Mouse (Mus musculus) limb, embryonic 11.5 days (tissue): ENCODE results near the gene Nebl. TPM values are rescaled to one million over a fixed set of nuclear protein-coding genes. Genes with fewer than 3 reads are reported as not detected.
A peak's percentile ranks its signal among the peaks of the same experiment; 100 is the strongest.

Experiments
- ATAC-seq: fragments of 200-750 bp; cut with Nextera tagmentation; 2 replicates; pipeline ENCODE4 v1.8.0; 2017; ENCODE audit warnings: low read depth; ENCODE audit not compliant: insufficient number of reproducible peaks, low FRiP score, low TSS enrichment
- DNase-seq: peaks from one replicate; pipeline ENCODE4 v3.0.0-alpha.2; 2015; ENCODE audit warnings: low spot score
- H3K27ac ChIP-seq: fragments of 300-500 bp; sonication (generic); replicated peaks from 2 replicates; pipeline ENCODE4 v1.5.1; 2014; ENCODE audit warnings: low read depth, mild to moderate bottlenecking, low read length
- H3K27me3 ChIP-seq: fragments of 300-500 bp; sonication (generic); 2 replicates; pipeline ENCODE4 v1.6.1; 2014; ENCODE audit warnings: mild to moderate bottlenecking, low read length, mixed read lengths; ENCODE audit not compliant: control insufficient read depth, insufficient read depth
- H3K36me3 ChIP-seq: fragments of 300-500 bp; sonication (generic); 2 replicates; pipeline ENCODE4 v1.6.1; 2014; ENCODE audit warnings: mild to moderate bottlenecking, low read length, moderate library complexity, mixed read lengths; ENCODE audit not compliant: control insufficient read depth, insufficient read depth
- H3K4me1 ChIP-seq: fragments of 300-500 bp; sonication (generic); 2 replicates; pipeline ENCODE4 v1.6.1; 2014; ENCODE audit warnings: low read length, mixed read lengths; ENCODE audit not compliant: control insufficient read depth, insufficient read depth
- H3K4me2 ChIP-seq: fragments of 300-500 bp; sonication (generic); 2 replicates; pipeline ENCODE4 v1.6.1; 2014; ENCODE audit warnings: low read depth, mild to moderate bottlenecking, moderate library complexity; ENCODE audit not compliant: severe bottlenecking
- H3K4me3 ChIP-seq: fragments of 300-500 bp; sonication (generic); 2 replicates; pipeline ENCODE4 v1.5.1; 2014; ENCODE audit warnings: low read depth, low read length
- H3K9ac ChIP-seq: fragments of 300-500 bp; sonication (generic); 2 replicates; pipeline ENCODE4 v1.6.1; 2014; ENCODE audit warnings: mild to moderate bottlenecking, low read length
- H3K9me3 ChIP-seq: fragments of 300-500 bp; sonication (generic); 2 replicates; pipeline ENCODE4 v1.6.1; 2016; ENCODE audit warnings: low read length; ENCODE audit not compliant: control insufficient read depth
- WGBS: fragments of 180-500 bp; shearing (Covaris S2); extraction: QIAGEN DNeasy Blood & Tissue Kit; methylation state at CpG from one replicate; pipeline ENCODE4 v1.1.7; 2014; 5-methylcytosine and 5-hydroxymethylcytosine counted together
- polyA plus RNA-seq: library from polyadenylated mRNA; unstranded; fragments of >200 nt; fragmentation: Nextera tagmentation; extraction: Ambion mirVana; gene quantifications from 2 replicates; pipeline ENCODE4 v1.2.1, GENCODE M21; 2014

The Nebl gene
- polyA plus RNA-seq, 1 experiment from 2014 or later, result 4.8 TPM

DNA sequence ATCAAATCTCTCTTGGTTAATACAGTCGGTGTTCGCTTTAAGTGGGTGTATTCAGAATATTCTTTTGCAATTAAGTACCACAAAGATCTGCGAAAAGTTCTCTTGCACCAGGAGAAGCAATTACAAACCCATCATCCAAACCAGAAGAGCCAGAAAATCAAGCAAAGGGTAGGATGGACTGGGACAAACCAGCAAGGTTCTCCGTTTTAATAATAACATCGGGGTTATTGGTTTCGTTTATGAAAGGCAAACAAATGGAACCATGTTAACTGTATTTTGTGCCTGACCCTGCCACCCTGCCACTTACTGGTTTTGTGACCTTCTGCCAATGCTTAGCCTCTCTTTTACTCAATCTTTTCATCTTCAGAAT is 552 bp upstream of the Nebl start:
- H3K27ac ChIP-seq, result no peak overlapping the region
- no peak overlapping the region for H3K9ac ChIP-seq

DNA sequence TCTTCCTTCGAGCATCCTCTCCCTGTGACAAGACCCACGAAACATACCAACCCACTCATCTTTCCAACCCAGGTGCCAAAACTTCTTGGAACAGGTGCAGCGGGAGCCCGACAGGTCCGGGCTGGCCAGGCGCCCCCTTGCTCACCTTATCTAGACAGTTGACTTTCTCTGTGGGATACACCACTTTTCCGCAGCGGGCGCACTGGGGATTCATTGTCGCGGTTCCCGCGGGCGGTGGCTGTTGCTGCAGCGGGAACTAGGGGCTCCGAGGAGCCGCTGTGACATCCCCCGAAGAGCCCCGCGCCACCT is 662 bp downstream of the Nebl start:
- no peaks in the 10 kb centered on the region for H3K9me3 ChIP-seq
- WGBS, result 1% methylated on average over 20 of the region's 20 CpGs
- H3K27ac ChIP-seq, result no peak overlapping the region
- H3K4me1 ChIP-seq, result peaks cover 10% of the 10 kb centered on the region; the same call in 1 of the 2 replicates
- ATAC-seq (0 out of 2 replicates have a peak, but pooled peaks have one; percentile 4), DNase-seq (no peak)
- no peaks in the 10 kb centered on the region for H3K36me3 ChIP-seq
- peak overlapping the region; percentile 55 for H3K4me3 ChIP-seq
- H3K9ac ChIP-seq, result peak overlapping the region; percentile 59
- peak overlapping the region; percentile 90 for H3K4me2 ChIP-seq
- peaks cover 16% of the 10 kb centered on the region for H3K27me3 ChIP-seq

More for the DNA sequence above, 552 bp upstream of the Nebl start:
- ATAC-seq, result no peak
- peak overlapping the region; percentile 90; the same call in 1 of the 2 replicates for H3K4me2 ChIP-seq
- peaks cover 10% of the 10 kb centered on the region; the same call in 1 of the 2 replicates for H3K4me1 ChIP-seq
- DNase-seq, result no peak
- H3K36me3 ChIP-seq, result no peaks in the 10 kb centered on the region
- no peak overlapping the region for H3K4me3 ChIP-seq
- WGBS, result 14% methylated on average over 6 of the region's 6 CpGs
- peaks cover 16% of the 10 kb centered on the region for H3K27me3 ChIP-seq
- H3K9me3 ChIP-seq, result no peaks in the 10 kb centered on the region

- WGBS, result 5% methylated on average over 25 of the region's 25 CpGs
- no peaks in the 10 kb centered on the region for H3K36me3 ChIP-seq
- H3K9ac ChIP-seq, result no peak overlapping the region
- ATAC-seq, result 0 out of 2 replicates have a peak, but pooled peaks have one; percentile 20
- H3K27me3 ChIP-seq, result peaks cover 16% of the 10 kb centered on the region
- H3K9me3 ChIP-seq, result no peaks in the 10 kb centered on the region
- H3K4me2 ChIP-seq, result peak overlapping the region; percentile 90
- peak; percentile 33 for DNase-seq
- H3K4me1 ChIP-seq, result peaks cover 10% of the 10 kb centered on the region; the same call in 1 of the 2 replicates
- no peak overlapping the region for H3K27ac ChIP-seq
- H3K4me3 ChIP-seq, result peak overlapping the region; percentile 55
These were observed 1.3 kb downstream of the Nebl start for GRCm38 (mm10) chr2:17729770-17730647.

GRCm38 (mm10) chr2:17724405-17724804 is 6.9 kb downstream of the Nebl start:
- H3K4me1 ChIP-seq, result no peaks in the 10 kb centered on the region
- H3K4me2 ChIP-seq, result no peak overlapping the region
- DNase-seq (no peak), ATAC-seq (no peak)
- no peak overlapping the region for H3K27ac ChIP-seq
- 75% methylated on average over 5 of the region's 5 CpGs for WGBS
- H3K9me3 ChIP-seq, result no peaks in the 10 kb centered on the region
- no peak overlapping the region for H3K4me3 ChIP-seq
- no peaks in the 10 kb centered on the region for H3K27me3 ChIP-seq
- H3K9ac ChIP-seq, result no peak overlapping the region
- no peaks in the 10 kb centered on the region for H3K36me3 ChIP-seq

GRCm38 (mm10) chr2:17723268-17724019 is 7.8 kb downstream of the Nebl start:
- no peak overlapping the region for H3K4me3 ChIP-seq
- DNase-seq (no peak), ATAC-seq (no peak)
- no peak overlapping the region for H3K27ac ChIP-seq
- no peaks in the 10 kb centered on the region for H3K36me3 ChIP-seq
- H3K9ac ChIP-seq, result no peak overlapping the region
- H3K27me3 ChIP-seq, result no peaks in the 10 kb centered on the region
- H3K4me1 ChIP-seq, result no peaks in the 10 kb centered on the region
- WGBS, result 79% methylated on average over 12 of the region's 12 CpGs
- no peaks in the 10 kb centered on the region for H3K9me3 ChIP-seq
- no peak overlapping the region for H3K4me2 ChIP-seq

DNA sequence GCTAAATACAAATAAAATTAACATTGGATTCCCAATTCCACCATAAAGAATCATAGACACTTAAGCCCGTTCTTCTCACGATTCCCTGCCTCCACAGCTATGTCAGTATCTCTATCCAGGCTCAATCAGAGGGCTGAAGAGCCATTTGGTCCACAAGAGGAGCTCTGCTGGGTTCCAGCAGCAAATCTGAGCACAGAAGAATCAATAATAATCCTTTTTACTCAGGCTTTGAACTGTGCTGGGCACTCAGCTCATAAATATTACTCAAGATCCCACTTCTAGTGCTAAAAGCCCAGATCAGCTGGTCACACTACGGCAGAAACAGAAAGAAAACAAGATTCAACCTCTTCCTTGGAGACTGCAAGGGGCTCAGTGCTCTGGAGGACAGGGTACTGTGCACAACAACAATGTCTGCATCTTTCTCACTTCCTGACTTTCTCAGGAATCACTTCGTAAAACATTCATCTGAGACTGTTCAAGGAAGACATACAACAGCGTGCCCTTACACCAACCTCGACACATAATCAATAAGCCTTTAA is 10.0 kb downstream of the Nebl start:
- no peak overlapping the region for H3K4me2 ChIP-seq
- H3K27me3 ChIP-seq, result no peaks in the 10 kb centered on the region
- ATAC-seq (no peak), DNase-seq (no peak)
- no peaks in the 10 kb centered on the region for H3K4me1 ChIP-seq
- no peak overlapping the region for H3K27ac ChIP-seq
- no peak overlapping the region for H3K9ac ChIP-seq
- H3K36me3 ChIP-seq, result no peaks in the 10 kb centered on the region
- 46% methylated on average over 6 of the region's 6 CpGs for WGBS
- H3K9me3 ChIP-seq, result no peaks in the 10 kb centered on the region
- H3K4me3 ChIP-seq, result no peak overlapping the region

GRCm38 (mm10) chr2:17718281-17718680 is 13.0 kb downstream of the Nebl start:
- ATAC-seq, result no peak
- 85% methylated on average over 1 of the region's 1 CpGs for whole genome bisulfite sequencing

DNA sequence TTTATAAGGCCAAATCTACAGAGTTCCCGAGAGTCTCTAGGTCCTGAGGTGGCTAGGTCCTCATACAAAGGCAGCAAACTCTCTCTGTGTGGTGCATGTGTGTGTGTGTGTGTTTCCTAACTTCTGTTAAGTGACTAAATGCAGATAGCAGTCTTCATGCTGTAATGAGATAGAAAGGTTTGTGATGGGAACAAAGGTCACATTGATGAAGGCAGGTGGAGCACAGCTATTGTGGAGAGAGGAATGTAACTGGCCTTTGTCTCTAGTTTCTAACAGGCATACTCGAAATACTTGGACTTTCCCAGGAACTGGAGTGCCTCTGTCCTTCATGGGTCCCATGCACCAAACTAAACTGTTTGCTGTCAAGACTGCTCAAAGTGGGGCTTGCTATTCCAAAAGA is 14.1 kb downstream of the Nebl start:
- Histone ChIP-seq H3K4me3 (no peak overlapping the region), H3K9ac (no peak overlapping the region), H3K36me3 (no peaks in the 10 kb centered on the region), H3K4me2 (no peak overlapping the region), H3K9me3 (no peaks in the 10 kb centered on the region), H3K27me3 (no peaks in the 10 kb centered on the region), H3K27ac (no peak overlapping the region), H3K4me1 (no peaks in the 10 kb centered on the region)
- WGBS, result 92% methylated on average over 2 of the region's 2 CpGs
- ATAC-seq (no peak), DNase-seq (no peak)

More at GRCm38 (mm10) chr2:17718281-17718680, 13.0 kb downstream of the Nebl start:
- H3K4me3 ChIP-seq, result no peak overlapping the region
- H3K27ac ChIP-seq, result no peak overlapping the region
- H3K4me2 ChIP-seq, result no peak overlapping the region
- no peaks in the 10 kb centered on the region for H3K36me3 ChIP-seq
- DNase-seq, result no peak
- H3K9me3 ChIP-seq, result no peaks in the 10 kb centered on the region
- H3K9ac ChIP-seq, result no peak overlapping the region
- no peaks in the 10 kb centered on the region for H3K27me3 ChIP-seq
- H3K4me1 ChIP-seq, result no peaks in the 10 kb centered on the region
